Mouse (Mus musculus) granulocyte monocyte progenitor cell, adult 5-6 weeks (primary cell): Measurements from ENCODE around the gene Postn. TPM values are rescaled to one million over a fixed set of nuclear protein-coding genes. Genes with fewer than 3 reads are reported as not detected.

ENCODE experiments used
- ATAC-seq: replicated peaks from 2 replicates; pipeline ENCODE4 v1.8.0; 2016; ENCODE audit warnings: mild to moderate bottlenecking, moderate TSS enrichment, inconsistent platforms; ENCODE audit not compliant: poor library complexity, severe bottlenecking
- total RNA-seq, 2 experiments: library from RNA; stranded (forward) in 1 of 2; stranded (reverse) in 1 of 2; fragments of 200-712, 200-1000 nt in 1 of 2; fragments of >200 nt in 1 of 2; fragmentation: Nextera tagmentation in 1 of 2; gene quantifications; 2 replicates each; pipeline ENCODE4 v1.2.3; 2014 to 2017

Gene Postn
- total RNA-seq, 2 experiments from 2014 or later, result 0.47 to 0.52 TPM

DNA sequence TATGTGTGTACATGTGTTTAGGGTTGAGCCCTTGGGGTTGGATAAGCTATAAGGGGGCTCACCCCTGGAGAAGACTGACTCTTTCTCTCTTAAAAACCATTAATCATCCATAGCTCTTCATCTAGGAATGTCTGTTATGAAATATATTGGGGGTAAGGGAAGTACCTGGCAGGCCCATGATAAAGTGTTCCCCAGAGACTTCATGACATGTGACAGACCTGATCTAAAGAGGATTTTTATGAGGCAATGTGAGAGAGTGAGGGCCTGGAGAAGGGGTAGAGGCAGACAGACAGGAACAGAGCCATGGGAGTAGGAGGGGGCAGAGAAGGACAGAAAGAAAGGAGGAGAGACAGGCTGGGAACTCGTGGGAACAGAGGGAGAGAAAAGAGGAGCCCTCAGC, 53.5 kb downstream of the Postn start:
- no peak for ATAC-seq

DNA sequence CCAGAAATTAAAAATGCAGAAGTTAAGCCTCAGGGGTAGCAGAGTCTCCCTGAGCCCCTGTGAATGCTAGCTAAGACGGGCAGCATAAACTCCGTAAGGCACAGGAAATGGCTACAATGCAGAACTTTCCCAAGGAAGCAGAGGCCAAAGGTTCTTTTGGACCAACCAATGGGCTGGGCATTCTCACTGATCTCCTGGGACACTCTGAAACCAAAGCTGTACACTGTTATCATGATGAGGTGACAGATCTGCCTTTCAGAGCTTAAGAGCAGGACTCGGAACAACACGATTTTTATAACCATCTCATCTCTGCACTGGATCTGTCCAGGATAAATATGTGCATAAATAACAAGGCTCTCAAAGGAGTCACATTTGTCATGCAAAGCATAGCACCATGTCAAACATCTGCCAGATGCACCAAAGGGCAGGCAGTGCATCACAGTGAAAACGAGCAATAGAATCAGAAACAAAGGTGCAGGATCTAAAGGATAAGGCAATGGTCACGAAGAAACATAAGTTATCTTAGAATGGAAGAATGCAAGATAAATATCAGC, 57.0 kb downstream of the Postn start:
- no peak for ATAC-seq

DNA sequence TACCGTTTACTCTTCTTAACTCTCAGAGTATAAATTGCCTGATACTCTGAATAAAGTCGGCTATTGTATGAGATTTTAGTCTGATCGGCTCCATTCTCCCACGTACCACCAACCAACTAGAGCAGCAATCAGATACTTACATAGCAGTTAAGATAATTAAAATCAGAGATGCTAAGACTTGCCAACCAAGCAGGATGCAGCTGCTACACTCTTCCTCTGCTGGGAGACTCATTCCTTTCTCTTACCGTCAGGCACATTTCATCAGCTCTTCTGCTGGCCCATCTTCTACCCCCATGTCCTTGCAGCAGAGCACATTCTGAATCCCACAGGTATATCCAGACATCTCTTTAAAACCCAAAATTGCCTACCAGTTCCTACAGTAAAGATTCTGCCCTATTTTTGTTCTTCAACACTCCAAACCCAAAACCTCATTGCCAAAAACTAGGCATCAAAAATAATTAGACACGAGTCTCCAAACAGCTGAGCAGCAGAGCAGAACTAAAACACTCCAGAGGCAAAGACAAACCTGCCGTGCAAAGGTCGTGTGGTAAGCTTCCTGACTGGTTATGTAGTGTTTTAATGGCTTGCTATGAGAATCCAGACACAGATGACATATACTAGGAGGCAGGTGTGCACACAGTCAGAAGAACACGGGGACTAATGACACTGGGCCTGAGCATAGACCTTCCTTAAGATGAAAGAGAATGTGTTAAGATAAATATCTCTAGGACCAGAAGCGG, 59.5 kb downstream of the Postn start:
- ATAC-seq, result no peak

DNA sequence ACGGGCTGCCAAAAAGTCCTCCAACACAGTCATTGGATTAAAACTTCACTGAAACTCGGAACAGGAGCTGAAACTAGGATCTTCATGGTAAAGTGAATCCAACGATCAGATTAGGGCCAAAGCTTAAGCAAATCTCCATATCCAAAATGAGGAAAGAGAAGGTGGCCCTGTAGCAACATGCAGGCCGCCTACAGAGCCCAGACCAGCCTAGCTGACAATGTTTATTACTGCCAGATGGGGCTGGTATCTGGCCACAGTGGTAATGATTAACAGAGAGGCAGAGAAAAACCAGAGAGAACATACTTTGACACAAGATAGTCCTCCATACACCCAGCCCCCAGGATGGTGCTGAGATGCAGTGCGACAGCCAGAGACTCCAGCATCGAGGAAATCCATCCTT, 60.1 kb downstream of the Postn start:
- no peak for ATAC-seq

DNA sequence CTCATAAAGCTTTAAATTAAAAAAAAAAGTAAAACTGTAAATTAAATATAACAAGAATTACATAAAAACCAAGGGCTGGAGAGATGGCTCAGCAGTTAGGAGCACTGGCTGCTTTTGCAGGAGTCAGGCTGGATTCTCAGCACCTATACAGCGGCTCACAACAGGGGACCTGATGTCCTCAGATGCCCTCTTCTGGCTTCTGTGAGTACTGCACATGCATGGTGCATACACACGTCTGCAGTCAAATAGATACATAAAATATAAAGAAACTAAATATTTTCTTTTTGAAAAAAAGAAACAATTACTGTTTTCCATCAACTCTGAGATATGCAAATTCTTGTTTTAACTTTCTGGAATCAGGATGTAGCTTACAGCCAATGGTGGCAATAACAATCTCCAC, 60.8 kb downstream of the Postn start:
- no peak for ATAC-seq

DNA sequence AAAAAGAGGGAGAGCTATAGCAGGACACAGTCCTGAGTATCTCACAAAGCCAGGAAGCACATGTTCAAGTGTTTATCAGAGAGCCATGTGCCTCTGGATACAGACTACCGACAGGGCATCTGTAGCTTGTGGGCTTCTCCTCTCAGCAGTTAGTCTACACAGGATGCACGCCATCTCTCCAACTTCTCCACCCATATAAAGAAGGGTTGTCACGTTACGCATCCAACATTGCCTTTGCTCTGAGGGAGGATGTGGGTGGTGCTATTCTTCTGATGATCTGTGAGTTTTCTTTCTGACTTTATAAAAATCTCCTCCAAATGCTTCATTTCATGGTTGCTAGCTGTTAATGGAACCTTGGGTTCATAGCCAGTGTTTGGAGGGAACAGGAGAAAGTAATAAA, 63.2 kb downstream of the Postn start:
- no peak for ATAC-seq

DNA sequence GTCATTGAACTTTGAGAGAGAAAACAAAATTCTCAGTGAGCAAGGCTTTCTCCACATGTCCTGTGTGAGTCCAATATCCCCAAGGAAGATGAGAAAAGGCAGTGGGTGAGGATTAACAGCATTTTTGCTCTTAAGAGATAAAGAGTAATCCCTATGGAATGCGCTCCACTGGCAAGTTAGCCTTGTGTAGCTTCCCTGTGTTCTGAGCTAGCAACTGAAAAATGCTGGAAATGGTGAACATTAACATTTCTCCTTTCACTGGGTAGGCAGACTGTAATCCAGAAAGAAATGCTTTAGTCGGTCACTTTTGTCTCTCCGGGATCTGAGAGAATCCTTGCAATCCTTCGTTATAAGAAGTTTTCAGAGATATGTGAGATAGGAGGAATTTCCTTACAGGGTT, 70.8 kb downstream of the Postn start:
- no peak for ATAC-seq

DNA sequence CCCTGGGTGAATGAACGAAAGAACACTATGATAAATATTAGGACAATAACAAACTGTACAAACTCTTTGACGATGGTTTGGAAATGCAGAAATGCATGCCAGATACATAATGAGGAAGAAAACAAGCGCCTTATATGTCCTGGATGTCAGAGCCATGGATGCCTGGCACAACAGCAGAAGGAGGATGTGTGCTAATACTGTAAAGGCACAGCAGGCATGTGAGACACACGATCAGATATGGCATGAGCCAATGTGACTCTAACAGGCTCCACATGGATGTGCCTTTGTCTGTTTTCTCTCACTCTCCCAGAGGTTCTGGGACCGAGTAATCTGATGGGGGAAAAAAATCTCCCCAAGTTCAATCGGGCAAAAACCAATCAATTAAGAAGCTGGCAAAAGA, 71.3 kb downstream of the Postn start:
- no peak for ATAC-seq

DNA sequence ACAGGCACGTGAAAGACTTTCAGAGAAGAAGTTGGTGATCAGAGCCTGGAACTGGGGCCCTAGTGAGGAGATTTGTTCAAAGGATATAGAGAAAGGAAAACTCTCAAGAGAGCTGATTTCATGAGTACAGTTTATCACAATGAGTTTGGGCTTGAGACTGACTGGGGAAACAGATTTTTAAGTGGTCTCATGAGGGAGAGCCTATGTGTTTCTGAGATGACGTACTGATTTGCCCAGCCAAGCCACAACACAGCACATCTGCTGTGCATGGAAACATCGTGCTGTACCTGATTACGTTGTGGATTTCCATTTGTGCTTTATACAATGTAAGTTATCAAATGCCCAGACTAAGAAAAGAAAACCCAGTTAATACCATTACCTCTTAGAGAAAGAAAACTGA, 71.7 kb downstream of the Postn start:
- ATAC-seq, result no peak

DNA sequence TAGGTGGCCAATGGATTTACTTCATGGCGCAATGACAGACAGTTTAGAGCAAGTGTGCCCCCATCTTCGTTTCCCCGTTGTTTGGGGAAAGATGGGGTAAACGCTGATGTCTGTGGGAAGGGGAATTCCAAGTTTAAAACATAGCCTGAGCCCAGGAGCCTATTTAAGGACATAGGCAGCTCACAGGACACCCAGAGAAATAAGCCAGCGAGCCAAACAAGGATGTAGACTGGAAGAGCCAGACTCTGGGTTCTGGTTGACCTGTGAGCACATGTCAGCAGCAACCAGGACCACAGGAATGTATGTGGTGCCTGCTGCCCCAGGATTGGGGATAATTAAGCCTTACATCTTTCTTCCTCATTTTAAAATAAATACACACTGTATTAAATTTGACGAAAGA, 73.7 kb downstream of the Postn start:
- ATAC-seq, result no peak

DNA sequence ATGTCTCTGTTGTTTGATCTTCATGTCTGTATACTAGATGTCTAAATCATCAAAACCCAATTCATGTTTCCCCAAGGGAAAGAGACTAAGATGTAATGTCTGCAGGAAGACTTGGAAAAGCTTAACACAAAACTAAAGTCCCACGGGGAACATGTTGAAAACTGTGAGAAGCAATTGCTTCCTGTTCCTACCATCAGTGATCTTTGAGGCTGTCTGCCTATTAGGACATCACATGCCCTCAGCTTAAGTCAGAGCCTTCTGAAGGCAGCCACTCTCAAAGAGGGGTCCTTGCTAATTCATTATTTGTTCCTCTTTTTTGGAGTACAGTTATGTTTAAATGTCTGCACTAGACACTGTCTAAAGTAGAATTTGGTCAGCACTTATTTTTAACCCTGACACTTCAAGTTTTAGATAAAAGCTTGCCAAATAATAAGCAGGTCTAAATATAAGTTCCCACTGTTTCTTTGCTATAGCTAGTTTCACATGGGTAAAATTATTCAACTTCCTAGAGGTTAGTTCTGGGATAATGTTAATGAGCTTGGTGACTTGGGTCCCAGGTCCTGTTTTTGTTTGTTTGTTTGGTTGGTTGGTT, 75.6 kb downstream of the Postn start:
- ATAC-seq, result peak; percentile 84

Other genes starting within 250 kb of the Postn start
- not detected in 2 replicates for gene Trpc4, start 205.1 kb upstream of the Postn start, total RNA-seq (2014; fragmentation: Nextera tagmentation)
- not detected in 2 replicates for gene Trpc4, start 205.1 kb upstream of the Postn start, total RNA-seq (2017)